Mouse (Mus musculus): ENCODE measurements at regions not wholly inside any gene's neighbourhood (a gene's known extent, or its start where the extent isn't known, plus 50 kb on each side); places are given as distances from the start of the nearest gene placed in this dataset.

DNA sequence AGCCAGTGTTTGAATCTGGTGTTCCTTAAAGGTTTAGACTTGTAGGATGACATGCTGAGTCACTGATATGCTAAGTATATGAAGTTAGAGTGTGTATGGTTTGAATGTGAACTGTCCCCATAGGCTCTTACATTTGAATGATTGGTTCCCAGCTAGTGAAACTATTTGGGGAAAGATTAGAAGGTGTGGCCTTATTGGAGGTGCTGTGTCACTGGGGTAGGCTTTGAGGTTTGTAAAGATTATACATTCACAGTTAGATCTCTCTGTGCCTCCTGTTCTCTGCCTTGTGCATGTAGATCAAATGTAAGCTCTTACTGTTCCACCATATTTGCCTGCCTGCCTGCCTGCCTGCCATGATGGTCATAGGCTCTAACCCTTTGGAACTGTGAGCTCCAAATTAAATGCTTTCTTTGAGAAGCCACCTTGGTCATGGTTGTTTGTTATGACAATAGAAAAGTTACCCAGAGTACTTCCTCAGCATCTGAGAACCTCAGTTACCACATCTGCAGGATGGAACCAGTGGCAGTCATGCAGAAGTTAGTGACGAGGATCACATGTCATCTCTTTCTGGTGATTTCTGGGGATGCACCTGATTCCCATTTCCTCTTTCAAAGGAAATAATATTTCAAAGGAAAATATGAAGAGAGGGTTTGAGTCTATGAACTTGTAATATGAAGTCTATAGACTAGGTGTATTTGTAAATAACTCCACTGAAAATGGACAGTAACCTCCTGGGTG lies 94.7 kb upstream of the Trib2 start:
- TF ChIP-seq CTCF (IDR thresholded peaks at IDR 0.05; ENCODE audit: extremely low read depth, insufficient read length, insufficient replicate concordance, low read depth, low read length) (no peak), POLR2A (IDR thresholded peaks at IDR 0.05; ENCODE audit: low read depth, low read length) (no peak)
- Histone ChIP-seq H3K36me3 (ENCODE audit: control insufficient read depth, insufficient read depth, low read length) (no peaks in the 10 kb centered on the region), H3K27ac (ENCODE audit: insufficient read depth, low read depth, low read length) (no peak overlapping the region), H3K4me3 (ENCODE audit: low read depth, low read length) (no peak overlapping the region), H3K27me3 (ENCODE audit: control insufficient read depth, insufficient read depth, low read length) (no peaks in the 10 kb centered on the region), H3K4me1 (ENCODE audit: control insufficient read depth, insufficient read depth, insufficient read length, low read length) (no peaks in the 10 kb centered on the region)
- WGBS, result 72% methylated on average over 1 of the region's 1 CpGs

DNA sequence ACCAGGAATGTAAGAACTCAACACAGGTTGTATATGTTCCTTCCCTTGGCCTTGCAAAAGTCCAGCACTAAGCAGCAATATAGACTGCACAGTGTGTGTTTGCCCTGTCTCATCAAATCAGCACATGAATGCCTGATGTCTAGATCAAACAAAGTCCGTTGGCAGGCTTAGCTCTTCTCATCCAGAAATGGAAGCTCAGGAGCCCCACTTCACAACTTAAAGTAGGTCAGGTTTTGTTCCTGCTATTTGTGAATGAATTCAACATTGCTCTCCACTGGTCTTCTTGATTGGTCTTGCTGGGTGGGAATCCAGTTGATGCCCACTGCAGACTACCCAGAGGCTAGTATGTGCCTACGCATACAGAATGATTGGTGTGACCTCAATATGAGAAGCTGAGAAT lies 80.8 kb upstream of the Trib2 start:
- H3K4me1 ChIP-seq (ENCODE audit: control insufficient read depth, insufficient read depth, insufficient read length, low read length), result no peaks in the 10 kb centered on the region
- H3K4me3 ChIP-seq (ENCODE audit: low read depth, low read length), result no peak overlapping the region
- TF ChIP-seq POLR2A (IDR thresholded peaks at IDR 0.05; ENCODE audit: low read depth, low read length) (no peak), CTCF (IDR thresholded peaks at IDR 0.05; ENCODE audit: extremely low read depth, insufficient read length, insufficient replicate concordance, low read depth, low read length) (no peak)
- no peaks in the 10 kb centered on the region for H3K36me3 ChIP-seq (ENCODE audit: control insufficient read depth, insufficient read depth, low read length)
- 83% methylated on average over 2 of the region's 2 CpGs for WGBS
- no peaks in the 10 kb centered on the region for H3K27me3 ChIP-seq (ENCODE audit: control insufficient read depth, insufficient read depth, low read length)
- H3K27ac ChIP-seq (ENCODE audit: insufficient read depth, low read depth, low read length), result no peak overlapping the region

DNA sequence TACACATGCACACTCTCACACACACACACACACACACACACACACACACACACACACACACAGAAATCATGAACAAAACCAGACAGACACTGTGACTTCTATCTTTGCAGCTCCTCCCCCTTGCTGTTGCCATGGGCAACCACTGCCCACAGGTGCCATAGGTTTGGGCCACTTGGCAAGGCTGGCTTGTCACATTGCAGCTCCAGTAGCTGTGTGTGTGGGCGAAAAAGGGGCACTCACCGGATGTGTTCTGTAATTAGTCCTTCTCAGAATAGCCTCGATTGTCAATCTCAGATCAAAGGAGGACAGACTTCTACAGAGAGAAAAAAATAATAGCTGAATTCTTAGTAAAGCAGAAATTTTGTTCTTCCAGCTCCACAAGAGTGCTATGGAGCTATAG lies 79.8 kb upstream of the Trib2 start:
- WGBS, result 75% methylated on average over 3 of the region's 3 CpGs
- Histone ChIP-seq H3K36me3 (ENCODE audit: control insufficient read depth, insufficient read depth, low read length) (no peaks in the 10 kb centered on the region), H3K27ac (ENCODE audit: insufficient read depth, low read depth, low read length) (no peak overlapping the region), H3K4me1 (ENCODE audit: control insufficient read depth, insufficient read depth, insufficient read length, low read length) (no peaks in the 10 kb centered on the region), H3K27me3 (ENCODE audit: control insufficient read depth, insufficient read depth, low read length) (no peaks in the 10 kb centered on the region), H3K4me3 (ENCODE audit: low read depth, low read length) (no peak overlapping the region)
- TF ChIP-seq CTCF (IDR thresholded peaks at IDR 0.05; ENCODE audit: extremely low read depth, insufficient read length, insufficient replicate concordance, low read depth, low read length) (no peak), POLR2A (IDR thresholded peaks at IDR 0.05; ENCODE audit: low read depth, low read length) (no peak)

DNA sequence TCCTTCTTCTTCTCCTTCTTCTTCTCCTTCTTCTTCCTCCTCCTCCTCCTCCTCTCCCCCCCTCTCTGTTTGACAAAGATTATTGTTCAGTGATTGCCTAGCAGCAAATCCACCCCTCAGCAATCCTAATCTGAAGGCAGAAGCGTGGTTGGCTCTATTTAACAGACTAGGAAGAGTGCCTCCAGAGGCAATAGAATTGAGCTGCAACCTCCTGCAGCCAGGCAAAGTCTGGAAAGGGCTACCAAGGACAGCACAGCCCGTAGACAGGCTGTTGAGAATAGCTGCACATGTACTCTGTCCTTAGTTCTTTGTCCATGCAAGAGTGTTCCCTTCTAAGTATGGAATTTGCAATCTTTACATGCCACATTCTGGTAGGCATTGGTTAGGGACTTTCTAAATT lies 78.5 kb upstream of the Trib2 start:
- TF ChIP-seq POLR2A (IDR thresholded peaks at IDR 0.05; ENCODE audit: low read depth, low read length) (no peak), CTCF (IDR thresholded peaks at IDR 0.05; ENCODE audit: extremely low read depth, insufficient read length, insufficient replicate concordance, low read depth, low read length) (no peak)
- 30% methylated on average over 2 of the region's 2 CpGs for WGBS
- Histone ChIP-seq H3K4me3 (ENCODE audit: low read depth, low read length) (no peak overlapping the region), H3K4me1 (ENCODE audit: control insufficient read depth, insufficient read depth, insufficient read length, low read length) (no peaks in the 10 kb centered on the region), H3K27me3 (ENCODE audit: control insufficient read depth, insufficient read depth, low read length) (no peaks in the 10 kb centered on the region), H3K27ac (ENCODE audit: insufficient read depth, low read depth, low read length) (no peak overlapping the region), H3K36me3 (ENCODE audit: control insufficient read depth, insufficient read depth, low read length) (no peaks in the 10 kb centered on the region)

DNA sequence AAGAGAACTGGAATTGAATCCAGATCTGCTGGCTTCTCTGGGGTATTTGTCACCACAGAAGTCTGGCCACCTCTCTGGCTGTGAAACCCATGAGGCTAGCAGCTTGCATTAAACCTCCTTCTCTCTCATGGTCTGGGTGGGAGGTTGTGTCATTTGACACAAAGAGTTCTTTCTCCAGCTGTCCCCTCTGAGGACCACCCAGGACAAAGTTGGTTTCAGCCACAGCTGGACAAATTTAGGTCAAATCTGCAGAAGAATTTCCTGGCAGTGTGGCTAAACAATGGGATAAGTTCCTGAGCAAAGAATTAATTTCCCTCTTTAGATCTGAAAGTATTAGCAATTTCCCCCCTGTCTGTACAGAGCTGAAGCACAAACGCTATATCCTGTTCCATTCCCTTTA lies 73.9 kb upstream of the Trib2 start:
- no peaks in the 10 kb centered on the region for H3K36me3 ChIP-seq (ENCODE audit: control insufficient read depth, insufficient read depth, low read length)
- TF ChIP-seq CTCF (IDR thresholded peaks at IDR 0.05; ENCODE audit: extremely low read depth, insufficient read length, insufficient replicate concordance, low read depth, low read length) (no peak), POLR2A (IDR thresholded peaks at IDR 0.05; ENCODE audit: low read depth, low read length) (no peak)
- WGBS, result 74% methylated on average over 1 of the region's 1 CpGs
- H3K27ac ChIP-seq (ENCODE audit: insufficient read depth, low read depth, low read length), result no peak overlapping the region
- no peak overlapping the region for H3K4me3 ChIP-seq (ENCODE audit: low read depth, low read length)
- H3K27me3 ChIP-seq (ENCODE audit: control insufficient read depth, insufficient read depth, low read length), result no peaks in the 10 kb centered on the region
- no peaks in the 10 kb centered on the region for H3K4me1 ChIP-seq (ENCODE audit: control insufficient read depth, insufficient read depth, insufficient read length, low read length)

DNA sequence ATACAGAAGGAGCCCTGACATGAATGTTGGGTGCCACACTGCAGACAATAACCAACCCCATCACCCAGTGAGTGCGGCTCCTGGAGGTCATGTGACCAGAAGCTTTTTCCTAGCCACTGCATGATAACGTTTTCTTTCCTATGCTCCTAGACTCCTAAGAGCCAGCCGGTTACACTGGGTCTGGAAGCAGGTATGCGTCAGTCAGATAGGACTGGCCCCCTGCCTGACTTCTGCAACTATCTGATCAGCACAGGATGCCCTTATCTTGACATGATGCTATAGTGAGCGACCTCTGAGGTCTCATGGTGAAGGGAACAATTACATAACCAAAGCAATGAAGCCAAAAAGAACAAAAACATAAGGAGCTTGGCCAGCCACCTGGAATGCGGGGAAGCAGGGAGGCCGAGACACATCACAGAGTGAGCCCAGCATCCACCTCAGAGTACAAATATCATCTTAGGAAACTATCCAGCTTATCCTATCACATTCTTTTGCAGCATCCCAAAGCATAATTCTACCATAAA lies 63.2 kb upstream of the Trib2 start:
- no peak overlapping the region for H3K4me3 ChIP-seq (ENCODE audit: low read depth, low read length)
- no peaks in the 10 kb centered on the region for H3K27me3 ChIP-seq (ENCODE audit: control insufficient read depth, insufficient read depth, low read length)
- 71% methylated on average over 7 of the region's 7 CpGs for WGBS
- no peak for TF ChIP-seq POLR2A (IDR thresholded peaks at IDR 0.05; ENCODE audit: low read depth, low read length)
- TF ChIP-seq CTCF (IDR thresholded peaks at IDR 0.05; ENCODE audit: extremely low read depth, insufficient read length, insufficient replicate concordance, low read depth, low read length), result no peak
- no peaks in the 10 kb centered on the region for H3K36me3 ChIP-seq (ENCODE audit: control insufficient read depth, insufficient read depth, low read length)
- no peaks in the 10 kb centered on the region for H3K4me1 ChIP-seq (ENCODE audit: control insufficient read depth, insufficient read depth, insufficient read length, low read length)
- no peak overlapping the region for H3K27ac ChIP-seq (ENCODE audit: insufficient read depth, low read depth, low read length)

Measured in small intestine, adult 2 months (tissue).